8 mouse cellular contexts compared by ENCODE assay signal in genomic region chr17:47521551-47522258, GRCm38 (mm10). TPM values are rescaled to one million over a fixed set of nuclear protein-coding genes. Genes with fewer than 3 reads are reported as not detected.
DNase-seq lines count a peak whose midpoint lies in the region; ATAC-seq and TF ChIP-seq lines count a peak whose summit lies in the region.

No protein-coding gene starts in this region.

- WGBS in embryonic facial prominence, embryonic 14.5 days = 3% methylated on average over 16 of the region's 17 CpGs
- 2% methylated on average over 17 of the region's 17 CpGs for WGBS in heart, postnatal 0 days

- DNase-seq in 416B (ENCODE audit: low read depth) (peak; percentile 97), MEL (ENCODE audit: low read depth, low spot score) (peak; percentile 95)
- DNase-seq in embryonic facial prominence, embryonic 14.5 days (ENCODE audit: low spot score) = peak; percentile 97
- peak; percentile 97 for DNase-seq in heart, postnatal 0 days (ENCODE audit: low spot score)
- peak; percentile 80 to 86 for DNase-seq in kidney, postnatal 4 days
- DNase-seq in spleen, adult 12 weeks (ENCODE audit: low spot score) = peak; percentile 66
- DNase-seq in urinary bladder, adult 18-20 months (ENCODE audit: low spot score in 2 of 2) = no peak

- peaks cover 13 to 20% of the 10 kb centered on the region in 2 experiments for H3K4me1 ChIP-seq in MEL (ENCODE audit: control insufficient read depth in 1 of 2, insufficient read depth in 2 of 2, low read length in 2 of 2)
- H3K4me1 ChIP-seq in embryonic facial prominence, embryonic 14.5 days (ENCODE audit: control insufficient read depth, insufficient read depth, low read length) = peaks cover 43% of the 10 kb centered on the region
- peaks cover 31% of the 10 kb centered on the region for H3K4me1 ChIP-seq in heart, postnatal 0 days (ENCODE audit: control insufficient read depth, insufficient read depth)

- TF ChIP-seq POLR2A in MEL (IDR thresholded peaks at IDR 0.05; ENCODE audit: control insufficient read depth in 1 of 2, insufficient read depth in 1 of 2, low read depth in 1 of 2, low read length in 2 of 2, poor library complexity in 1 of 2) = no peak

- H3K36me3 ChIP-seq in MEL (ENCODE audit: control insufficient read depth in 1 of 2, insufficient read depth in 2 of 2, low read length in 2 of 2) = peaks cover 0 to 18% of the 10 kb centered on the region in 2 experiments; a peak in 2 of 4 replicates
- H3K36me3 ChIP-seq in embryonic facial prominence, embryonic 14.5 days (ENCODE audit: control insufficient read depth, insufficient read depth, low read length) = no peaks in the 10 kb centered on the region
- H3K36me3 ChIP-seq in heart, postnatal 0 days (replicated peaks; ENCODE audit: control insufficient read depth, insufficient read depth, low read length) = no peaks in the 10 kb centered on the region

- H3K9ac ChIP-seq in MEL (ENCODE audit: control insufficient read depth, low read depth, low read length, poor library complexity, severe bottlenecking) = peak overlapping the region; percentile 76
- H3K9ac ChIP-seq in embryonic facial prominence, embryonic 14.5 days (ENCODE audit: low read depth, low read length) = peak overlapping the region; percentile 59
- H3K9ac ChIP-seq in heart, postnatal 0 days (replicated peaks; ENCODE audit: low read depth, low read length) = peak overlapping the region; percentile 53

- peak overlapping the region; percentile 46 to 58 for H3K4me3 ChIP-seq in MEL (ENCODE audit: control insufficient read depth in 1 of 2, insufficient read depth in 1 of 2, low read depth in 2 of 2, low read length in 2 of 2)
- peak overlapping the region; percentile 17; the same call in 1 of the 2 replicates for H3K4me3 ChIP-seq in embryonic facial prominence, embryonic 14.5 days (ENCODE audit: low read depth, low read length)
- peak overlapping the region; percentile 26 for H3K4me3 ChIP-seq in heart, postnatal 0 days (ENCODE audit: low read depth, low read length)

- peak; percentile 90 for ATAC-seq in embryonic facial prominence, embryonic 14.5 days (ENCODE audit: low read depth)
- ATAC-seq in heart, postnatal 0 days (ENCODE audit: insufficient read depth, low read depth) = peak; percentile 88
- ATAC-seq in megakaryocyte progenitor cell, adult 5-6 weeks (replicated peaks; ENCODE audit: poor library complexity) = peak; percentile 83

- TF ChIP-seq RAD21 in MEL (IDR thresholded peaks at IDR 0.05; ENCODE audit: low read depth, low read length) = no peak

- peaks cover 2% of the 10 kb centered on the region; the same call in 1 of the 2 replicates for H3K79me2 ChIP-seq in MEL (ENCODE audit: control insufficient read depth, insufficient read depth, low read length, poor library complexity)

- peak; percentile 38 to 75; a peak in 3 of 4 replicates for TF ChIP-seq EP300 in MEL (IDR thresholded peaks at IDR 0.05; ENCODE audit: low read depth in 1 of 2, low read length in 2 of 2)
- no peak for TF ChIP-seq EP300 in heart, postnatal 0 days (IDR thresholded peaks at IDR 0.05; ENCODE audit: low read depth)

- no peak for TF ChIP-seq CTCF in MEL (IDR thresholded peaks at IDR 0.05 in 2 of 3, conservative IDR thresholded peaks at IDR 0.05 in 1 of 3; ENCODE audit: control insufficient read depth in 1 of 3, insufficient read depth in 1 of 3, low read depth in 2 of 3, low read length in 3 of 3, poor library complexity in 1 of 3, severe bottlenecking in 1 of 3)
- no peak for TF ChIP-seq CTCF in heart, postnatal 0 days (IDR thresholded peaks at IDR 0.05; ENCODE audit: low read depth)

- no peaks in the 10 kb centered on the region for H3K9me3 ChIP-seq in MEL (replicated peaks; ENCODE audit: insufficient read depth, low read length)
- H3K9me3 ChIP-seq in embryonic facial prominence, embryonic 14.5 days (ENCODE audit: control insufficient read depth, low read length) = no peaks in the 10 kb centered on the region
- no peaks in the 10 kb centered on the region for H3K9me3 ChIP-seq in heart, postnatal 0 days (replicated peaks; ENCODE audit: control insufficient read depth, low read length)

- H3K27ac ChIP-seq in MEL (ENCODE audit: control insufficient read depth, low read depth, low read length) = peak overlapping the region; percentile 77
- H3K27ac ChIP-seq in embryonic facial prominence, embryonic 14.5 days (replicated peaks; ENCODE audit: low read depth, low read length) = peak overlapping the region; percentile 96
- peak overlapping the region; percentile 99 for H3K27ac ChIP-seq in heart, postnatal 0 days (ENCODE audit: low read depth)

- peak overlapping the region; percentile 49 for H3K4me2 ChIP-seq in embryonic facial prominence, embryonic 14.5 days (ENCODE audit: low read depth, low read length)
- peak overlapping the region; percentile 52 for H3K4me2 ChIP-seq in heart, postnatal 0 days (ENCODE audit: low read depth, low read length)

- no peaks in the 10 kb centered on the region for H3K27me3 ChIP-seq in MEL (ENCODE audit: control insufficient read depth in 1 of 2, insufficient read depth in 2 of 2, low read length in 2 of 2)
- H3K27me3 ChIP-seq in embryonic facial prominence, embryonic 14.5 days (replicated peaks; ENCODE audit: control insufficient read depth, insufficient read depth, low read length) = no peaks in the 10 kb centered on the region
- no peaks in the 10 kb centered on the region for H3K27me3 ChIP-seq in heart, postnatal 0 days (ENCODE audit: control insufficient read depth, insufficient read depth, low read length)

TF ChIP-seq in MEL, 35 proteins besides CTCF, POLR2A, EP300 and RAD21:
- peak; percentile 86 for TF ChIP-seq MAZ (IDR thresholded peaks at IDR 0.05; ENCODE audit: low read depth, low read length)
- peak; percentile 88 for TF ChIP-seq GATA1 (IDR thresholded peaks at IDR 0.05; ENCODE audit: low read depth, low read length)
- peak; percentile 94 for TF ChIP-seq ZKSCAN1 (IDR thresholded peaks at IDR 0.05; ENCODE audit: low read depth, low read length)
- no peak for TF ChIP-seq MEF2A (IDR thresholded peaks at IDR 0.05; ENCODE audit: extremely low read depth, insufficient replicate concordance, low read depth, low read length, poor library complexity, severe bottlenecking)
- peak; percentile 82 for TF ChIP-seq TCF12 (IDR thresholded peaks at IDR 0.05; ENCODE audit: low read depth, low read length)
- peak; percentile 46; the same call in 1 of the 2 replicates for TF ChIP-seq TBP (IDR thresholded peaks at IDR 0.05; ENCODE audit: low read depth, low read length)
- TF ChIP-seq SIN3A (IDR thresholded peaks at IDR 0.05; ENCODE audit: low read length) = peak; percentile 95
- TF ChIP-seq TAL1 (IDR thresholded peaks at IDR 0.05; ENCODE audit: low read length) = peak; percentile 58
- peak; percentile 75 for TF ChIP-seq ELF1 (IDR thresholded peaks at IDR 0.05; ENCODE audit: low read depth, low read length)
- TF ChIP-seq USF1 (IDR thresholded peaks at IDR 0.05; ENCODE audit: low read depth, low read length) = peak; percentile 38; the same call in 1 of the 2 replicates
- TF ChIP-seq ZMIZ1 (IDR thresholded peaks at IDR 0.05; ENCODE audit: low read depth, low read length) = peak; percentile 57; the same call in 1 of the 2 replicates
- TF ChIP-seq NRF1 (IDR thresholded peaks at IDR 0.05; ENCODE audit: insufficient read depth, low read depth, low read length, poor library complexity, severe bottlenecking) = no peak
- peak; percentile 100 for TF ChIP-seq ETS1 (IDR thresholded peaks at IDR 0.05; ENCODE audit: low read depth, low read length)
- TF ChIP-seq JUND (IDR thresholded peaks at IDR 0.05; ENCODE audit: low read depth, low read length) = no peak

RNA-seq across cellular contexts. Expression of gene Ccnd3, which starts 16.9 kb away (rescaled TPM):
- 143 TPM in 2 replicates for total RNA-seq in MEL (2012; rRNA removed)
- 100 to 1,000 TPM in 1 of 2 experiments, not detected in 1; 568 TPM for polyA plus RNA-seq in MEL (2012; ENCODE audit: insufficient read depth in 1 of 2, insufficient read length in 2 of 2, low read depth in 1 of 2, low replicate concordance in 2 of 2, missing spikeins in 1 of 2)
- 519 TPM in 2 replicates for polyA plus RNA-seq in embryonic facial prominence, embryonic 14.5 days (2014; fragmentation: Nextera tagmentation; extraction: Ambion mirVana)
- total RNA-seq in heart, postnatal 0 days (2014; rRNA removed; ENCODE audit: low replicate concordance) = 231 and 248 TPM in 2 replicates
- 180 and 187 TPM in 2 replicates for polyA plus RNA-seq in heart, postnatal 0 days (2015; fragmentation: Nextera tagmentation; extraction: Ambion mirVana)
- total RNA-seq in megakaryocyte progenitor cell, adult 5-6 weeks (2015) = 95.3 and 100 TPM in 2 replicates
- total RNA-seq in megakaryocyte progenitor cell, adult 5-6 weeks (2017) = 51.4 and 53.8 TPM in 2 replicates

RNA-seq across cellular contexts. Expression of gene Taf8, which starts 19.6 kb away (rescaled TPM):
- total RNA-seq in MEL (2012; rRNA removed) = 14.4 and 15.2 TPM in 2 replicates
- 10 to 100 TPM in 1 of 2 experiments, not detected in 1; 25.7 TPM for polyA plus RNA-seq in MEL (2012; ENCODE audit: insufficient read depth in 1 of 2, insufficient read length in 2 of 2, low read depth in 1 of 2, low replicate concordance in 2 of 2, missing spikeins in 1 of 2)
- 19.5 and 24.3 TPM in 2 replicates for polyA plus RNA-seq in embryonic facial prominence, embryonic 14.5 days (2014; fragmentation: Nextera tagmentation; extraction: Ambion mirVana)
- total RNA-seq in heart, postnatal 0 days (2014; rRNA removed; ENCODE audit: low replicate concordance) = 14.7 and 26.4 TPM in 2 replicates
- polyA plus RNA-seq in heart, postnatal 0 days (2015; fragmentation: Nextera tagmentation; extraction: Ambion mirVana) = 11.5 and 11.9 TPM in 2 replicates
- 14.7 and 19.1 TPM in 2 replicates for total RNA-seq in megakaryocyte progenitor cell, adult 5-6 weeks (2015)
- 32.1 and 33.4 TPM in 2 replicates for total RNA-seq in megakaryocyte progenitor cell, adult 5-6 weeks (2017)

Comparison
In these comparisons a context has a peak if more than half of its experiments do, and no peak if none do; other contexts are left out.
1. DNase-seq: peak in 416B (single experiment), MEL (single experiment), embryonic facial prominence, embryonic 14.5 days (single experiment), heart, postnatal 0 days (single experiment), kidney, postnatal 4 days (2 of 2) and spleen, adult 12 weeks (single experiment); none in urinary bladder, adult 18-20 months (0 of 2).
2. Peak in every context shown above with its lines, with median percentiles within 50 percentile points of each other: H3K27ac ChIP-seq, H3K4me3 ChIP-seq, H3K9ac ChIP-seq and ATAC-seq.